Mouse (Mus musculus) frontal cortex, postnatal 36 days (tissue): ENCODE results near the gene Tex264.
"Not testable (repeated sequence)": the region's sequence is repeated elsewhere in the genome, so short reads cannot be mapped to it uniquely, and the experiment has no call there.

Source experiments
- DNase-seq, 2 experiments: peaks; one replicate each; pipeline ENCODE4 v3.0.0; 2022; ENCODE audit warnings: low spot score in 2 of 2

The Tex264 gene

GRCm38 (mm10) chr9:106664433-106664832, 21.3 kb downstream of the Tex264 start:
- DNase-seq = peak; percentile 80 to 86

DNA sequence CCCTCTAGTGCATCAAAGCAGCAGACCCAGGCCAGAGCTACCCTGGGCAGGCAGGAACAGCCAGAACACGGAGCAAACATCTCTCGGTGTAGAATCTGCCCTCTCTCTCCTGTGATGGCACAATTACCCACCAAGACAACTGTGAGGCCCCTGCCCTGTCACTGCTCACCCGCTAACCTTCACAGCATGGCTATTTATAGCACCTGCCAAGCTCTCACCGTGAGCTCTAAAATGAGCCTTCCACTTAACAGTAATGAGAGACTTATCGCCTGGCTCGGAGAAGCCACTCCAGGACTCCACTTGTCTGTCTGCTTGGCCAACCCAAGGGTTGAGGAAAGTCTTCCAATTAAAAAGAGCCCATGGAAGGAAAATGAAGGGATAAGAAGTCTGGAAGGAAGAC, 22.5 kb downstream of the Tex264 start:
- no peak for DNase-seq

DNA sequence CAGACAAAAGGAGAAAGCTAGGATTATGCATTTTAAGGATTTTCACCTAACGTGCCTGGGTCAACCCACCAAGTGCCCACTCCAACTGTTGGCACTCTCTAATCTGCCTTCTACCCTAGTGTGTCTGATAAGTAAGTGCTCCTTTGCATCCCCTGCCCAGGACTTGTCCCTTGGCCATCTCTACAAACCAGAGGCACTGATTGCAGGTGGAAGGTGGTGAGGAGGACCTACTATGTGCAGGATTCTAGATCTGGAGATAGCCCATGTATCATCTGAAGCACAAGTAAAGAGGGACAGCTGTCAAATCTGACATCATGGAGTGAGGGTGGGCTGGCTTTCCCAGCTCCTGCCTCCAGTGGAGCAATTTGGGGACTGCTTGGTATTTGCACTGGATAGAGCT, 25.8 kb downstream of the Tex264 start:
- DNase-seq = no peak

- no peak for DNase-seq
Observed at GRCm38 (mm10) chr9:106659441-106659840, 26.3 kb downstream of the Tex264 start.

GRCm38 (mm10) chr9:106657592-106657991, 28.1 kb downstream of the Tex264 start:
- DNase-seq = no peak

DNA sequence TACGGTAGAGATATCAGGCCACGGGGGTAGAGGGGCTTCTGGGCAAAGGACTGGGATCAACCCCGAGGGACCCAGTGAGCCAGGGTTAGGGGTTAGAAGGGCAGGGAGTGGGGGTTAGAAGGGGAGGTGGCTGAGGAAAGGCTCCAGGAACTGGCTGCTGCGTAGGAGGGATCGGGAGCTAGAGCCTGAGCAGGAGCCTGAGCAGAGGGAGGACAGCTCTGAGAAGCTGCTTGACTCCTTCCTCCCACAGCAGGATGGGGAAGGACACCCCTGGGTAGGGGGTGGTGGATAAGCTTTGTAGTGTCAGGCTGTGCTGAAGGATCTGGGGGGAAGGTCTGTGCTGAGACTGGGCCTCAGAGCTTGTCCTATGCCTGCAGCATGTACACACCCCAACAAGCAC, 28.9 kb downstream of the Tex264 start:
- DNase-seq = no peak

- peak in 1 of 2 experiments; percentile 51 for DNase-seq
Observed at GRCm38 (mm10) chr9:106655884-106656720, 29.6 kb downstream of the Tex264 start, which contains the start of gene Grm2. Grm2 (minus strand) TSS chr9:106656082.

GRCm38 (mm10) chr9:106652720-106653119, 33.0 kb downstream of the Tex264 start:
- no peak for DNase-seq

- no peak for DNase-seq
Observed at GRCm38 (mm10) chr9:106647226-106647625, 38.5 kb downstream of the Tex264 start.

- DNase-seq = no peak
Observed at GRCm38 (mm10) chr9:106645684-106646271, 39.9 kb downstream of the Tex264 start.

- no peak for DNase-seq
Observed at GRCm38 (mm10) chr9:106643787-106644186, 41.9 kb downstream of the Tex264 start.

GRCm38 (mm10) chr9:106643128-106643527, 42.6 kb downstream of the Tex264 start:
- peak; percentile 71 to 83 for DNase-seq

DNA sequence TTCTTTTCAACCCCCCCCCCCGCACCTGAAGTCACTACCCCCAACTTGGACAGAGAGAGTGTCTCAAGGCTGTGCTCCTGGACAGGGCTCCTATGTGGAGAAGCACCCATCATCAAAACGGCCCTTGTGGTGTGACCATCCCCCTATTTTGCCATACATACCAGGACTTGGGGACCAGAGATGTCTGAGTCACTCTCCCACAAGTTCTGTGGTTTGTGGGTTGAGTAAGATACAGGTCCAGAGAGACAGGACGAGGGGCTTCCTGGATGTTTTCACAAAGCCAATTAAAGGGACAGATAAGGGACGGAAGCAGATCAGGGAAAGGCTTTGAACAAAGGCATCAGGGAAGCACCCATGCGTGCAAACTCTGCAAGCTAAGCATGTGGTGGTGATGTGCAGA, 44.4 kb downstream of the Tex264 start:
- DNase-seq = no peak

GRCm38 (mm10) chr9:106638154-106638553, 47.6 kb downstream of the Tex264 start:
- no peak for DNase-seq

DNA sequence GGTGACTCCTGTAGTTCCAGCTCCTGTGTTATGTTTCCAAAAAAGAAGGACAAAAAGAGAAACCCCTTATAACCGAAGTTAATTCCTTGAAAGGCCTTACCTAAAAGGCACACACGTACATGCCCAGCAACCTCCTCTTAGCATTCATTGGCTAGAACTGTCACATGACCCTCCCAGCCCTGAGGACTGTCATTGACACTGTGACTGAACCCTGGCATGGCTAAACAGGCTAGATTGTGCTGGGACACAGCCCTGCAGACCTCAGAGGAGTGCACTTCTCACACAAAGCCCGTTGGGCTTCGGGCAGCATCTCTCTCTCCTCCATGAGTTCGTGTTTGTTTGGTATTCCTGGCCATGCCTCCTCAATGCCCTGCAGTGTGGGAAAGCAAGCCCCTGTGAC, 53.5 kb downstream of the Tex264 start:
- no peak for DNase-seq

- DNase-seq = not testable (repeated sequence)
Observed at GRCm38 (mm10) chr9:106627796-106628195, 57.9 kb downstream of the Tex264 start.

DNA sequence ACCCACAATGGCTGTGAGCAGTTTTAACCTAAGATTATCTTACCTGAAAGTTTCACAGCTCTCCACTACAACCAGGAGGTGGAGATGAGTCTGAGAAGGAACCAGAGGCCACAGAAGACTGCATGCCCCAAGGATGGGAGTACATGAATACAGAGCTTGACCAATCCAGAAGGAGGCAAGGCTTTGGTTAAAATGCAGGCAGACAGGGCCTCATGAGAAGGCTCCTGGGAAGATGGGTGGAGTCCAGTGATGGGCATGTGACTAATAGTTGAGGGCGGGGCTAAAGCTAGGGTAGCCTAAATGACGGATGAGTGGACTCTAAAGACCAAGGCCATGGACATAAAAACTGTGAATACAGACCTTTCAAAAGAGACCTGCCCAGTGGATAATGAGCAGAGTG, 59.4 kb downstream of the Tex264 start, which contains the start of gene Iqcf6:
Gene Iqcf6 (plus strand): TSS at position 301 of the 400 bp plus-strand sequence.
- DNase-seq = no peak

DNA sequence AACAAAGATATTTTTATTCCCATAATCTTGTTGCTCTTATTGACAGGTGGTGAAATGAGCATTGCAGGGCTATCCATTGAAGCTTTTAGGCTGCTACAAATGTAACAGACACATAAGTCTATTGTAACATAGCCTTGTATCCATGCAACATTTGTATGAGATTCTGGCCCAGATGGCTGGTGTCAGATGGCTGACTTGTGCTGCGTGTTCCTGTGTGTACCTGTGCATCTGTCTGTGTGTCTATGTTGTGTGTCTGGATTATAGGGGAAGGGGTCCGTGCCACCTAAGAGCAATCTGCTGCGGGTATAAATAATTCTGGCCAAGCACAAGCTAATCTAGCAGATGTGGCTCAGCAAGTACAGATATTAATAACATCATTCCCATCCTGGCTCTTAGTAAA, 68.2 kb downstream of the Tex264 start:
- no peak for DNase-seq

DNA sequence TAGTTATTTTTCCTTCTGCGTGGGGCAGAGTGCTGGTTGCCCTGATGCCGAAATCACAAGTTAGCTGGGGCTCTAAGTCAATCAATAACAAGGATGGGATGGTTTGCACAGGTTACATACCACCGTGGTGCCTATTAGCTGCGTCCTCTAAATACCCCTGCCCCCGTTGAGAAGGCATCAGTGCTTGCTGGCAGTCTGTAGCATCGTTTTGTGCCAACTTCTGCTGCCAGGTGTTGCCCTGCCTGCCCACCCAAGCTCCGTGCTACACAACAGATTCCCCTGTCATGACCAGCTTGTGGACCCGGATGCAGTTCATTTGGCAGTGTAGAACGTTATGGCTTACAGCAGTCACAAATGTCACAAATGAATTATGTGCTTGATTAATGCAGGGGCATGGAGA, 69.4 kb downstream of the Tex264 start:
- no peak for DNase-seq

DNA sequence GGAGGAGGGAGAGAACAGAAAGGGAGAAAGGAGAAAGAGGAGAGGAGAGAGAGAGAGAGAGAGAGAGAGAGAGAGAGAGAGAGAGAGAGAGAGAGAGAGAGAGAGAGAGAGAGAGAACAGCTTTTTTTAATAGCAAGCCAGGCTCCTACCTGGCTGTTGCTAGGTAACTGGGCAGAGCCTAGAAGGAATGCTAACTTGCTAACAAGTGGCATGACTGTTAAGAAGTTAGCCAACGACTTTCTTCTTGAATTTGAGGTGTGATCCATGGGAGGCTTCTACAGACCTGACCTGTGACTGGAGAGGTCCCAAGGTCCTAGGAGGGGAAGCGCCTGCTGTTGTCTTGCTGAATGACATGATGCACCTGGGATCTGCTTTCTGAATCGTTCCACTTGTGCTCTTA, 71.1 kb downstream of the Tex264 start:
- DNase-seq = no peak

- no peak for DNase-seq
Observed at GRCm38 (mm10) chr9:106613951-106614350, 71.8 kb downstream of the Tex264 start.

DNA sequence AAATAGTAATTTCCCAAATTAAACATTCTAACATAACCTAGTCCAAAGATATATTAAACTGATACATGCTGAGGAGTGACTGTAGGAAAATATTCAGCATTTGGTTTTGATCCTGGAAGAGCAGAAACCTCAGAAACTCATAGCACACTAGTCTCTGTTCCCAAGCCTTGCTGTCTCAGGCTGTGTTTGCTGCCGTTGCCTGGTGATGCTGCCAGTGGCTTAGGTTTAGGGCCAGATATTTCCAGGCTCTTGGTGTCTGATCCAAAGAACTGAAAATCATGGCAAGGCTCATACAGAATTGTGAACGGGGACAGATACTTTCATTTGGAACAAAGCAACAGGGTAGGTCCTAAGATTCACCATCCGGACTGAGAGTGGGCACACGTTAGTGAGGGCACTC, 75.0 kb downstream of the Tex264 start:
- no peak for DNase-seq
